Comparison of ENCODE assay signal across 9 mouse cellular contexts in the genomic region with DNA sequence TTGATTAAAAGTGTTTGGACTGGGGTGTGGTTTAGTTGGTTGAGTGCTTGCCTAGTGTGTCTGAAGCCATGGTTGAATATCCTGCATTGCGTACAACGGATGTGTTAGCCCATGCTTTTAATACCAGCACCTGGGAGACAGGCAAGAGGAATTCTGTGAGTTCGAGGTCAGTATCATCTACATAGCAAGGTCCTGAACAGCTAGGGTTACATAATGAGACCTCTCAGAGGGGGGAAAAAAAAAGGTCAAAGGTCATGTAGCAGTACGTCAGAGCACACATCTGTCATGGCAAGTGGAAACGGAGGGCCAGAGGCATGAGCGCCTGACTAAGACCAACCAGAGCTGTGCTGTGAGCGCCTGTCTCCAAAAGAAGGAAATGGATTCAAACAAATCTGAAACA. TPM values are rescaled to one million over a fixed set of nuclear protein-coding genes. Genes with fewer than 3 reads are reported as not detected.
DNase-seq lines count a peak whose midpoint lies in the region; ATAC-seq and TF ChIP-seq lines count a peak whose summit lies in the region.
"Had no signal": no experiment of that assay in that cellular context is flagged by ENCODE, and none has a peak within 500 bp of the region (broad histone marks: within the 10 kb centered on the region; RNA-seq: fewer than 3 reads in every experiment).

No protein-coding gene starts in this region.

- 37% methylated on average over 7 of the region's 7 CpGs for WGBS in lung, embryonic 16.5 days
- WGBS in lung, adult 2 months = 37% methylated on average over 7 of the region's 7 CpGs
- WGBS in forebrain, embryonic 14.5 days = 54% methylated on average over 7 of the region's 7 CpGs
- 70% methylated on average over 7 of the region's 7 CpGs for WGBS in liver, embryonic 13.5 days (ENCODE audit: insufficient replicate concordance)
- 28% methylated on average over 7 of the region's 7 CpGs for WGBS in stomach, postnatal 0 days

- TF ChIP-seq POLR2A in lung, adult 2 months (IDR thresholded peaks at IDR 0.05; ENCODE audit: borderline replicate concordance, extremely low read depth, low read depth, low read length) = no peak

- TF ChIP-seq CTCF in lung, adult 2 months (IDR thresholded peaks at IDR 0.05; ENCODE audit: insufficient read depth, low read length) = no peak
- TF ChIP-seq CTCF in stomach, postnatal 0 days (IDR thresholded peaks at IDR 0.05; ENCODE audit: low read depth) = no peak

- H3K4me1 ChIP-seq in lung, embryonic 16.5 days (replicated peaks; ENCODE audit: control insufficient read depth, insufficient read depth, low read length) = peaks cover 47% of the 10 kb centered on the region
- H3K4me1 ChIP-seq in lung, adult 2 months (ENCODE audit: control insufficient read depth, insufficient read depth, low read length) = peaks cover 20% of the 10 kb centered on the region
- H3K4me1 ChIP-seq in forebrain, embryonic 14.5 days (ENCODE audit: control insufficient read depth, insufficient read depth, low read length) = peaks cover 23% of the 10 kb centered on the region
- H3K4me1 ChIP-seq in liver, embryonic 13.5 days (replicated peaks) = peaks cover 62% of the 10 kb centered on the region
- H3K4me1 ChIP-seq in stomach, postnatal 0 days (replicated peaks; ENCODE audit: control insufficient read depth, insufficient read depth) = 0 out of 2 replicates have a peak, but pooled peaks cover 4% of the 10 kb centered on the region

- no peak for ATAC-seq in lung, embryonic 16.5 days (ENCODE audit: low read depth)
- no peak for ATAC-seq in forebrain, embryonic 14.5 days
- no peak for ATAC-seq in liver, embryonic 13.5 days (ENCODE audit: low read depth)
- ATAC-seq in stomach, postnatal 0 days (ENCODE audit: low FRiP score, low TSS enrichment) = no peak
- no peak for ATAC-seq in CD4-positive, CD25-positive, alpha-beta regulatory T cell, adult 4 months

- no peaks in the 10 kb centered on the region for H3K27me3 ChIP-seq in lung, embryonic 16.5 days (ENCODE audit: control insufficient read depth, insufficient read depth, low read depth, low read length)
- H3K27me3 ChIP-seq in forebrain, embryonic 14.5 days (replicated peaks; ENCODE audit: control insufficient read depth, insufficient read depth, low read length) = no peaks in the 10 kb centered on the region
- H3K27me3 ChIP-seq in liver, embryonic 13.5 days = no peaks in the 10 kb centered on the region
- H3K27me3 ChIP-seq in stomach, postnatal 0 days (ENCODE audit: control insufficient read depth, insufficient read depth, low read length) = no peaks in the 10 kb centered on the region

- H3K9me3 ChIP-seq in lung, embryonic 16.5 days (ENCODE audit: control insufficient read depth, low read length) = no peaks in the 10 kb centered on the region
- no peaks in the 10 kb centered on the region for H3K9me3 ChIP-seq in forebrain, embryonic 14.5 days (replicated peaks; ENCODE audit: control insufficient read depth, low read length)
- no peaks in the 10 kb centered on the region for H3K9me3 ChIP-seq in liver, embryonic 13.5 days (replicated peaks)
- no peaks in the 10 kb centered on the region for H3K9me3 ChIP-seq in stomach, postnatal 0 days (ENCODE audit: control insufficient read depth, low read length)

- H3K36me3 ChIP-seq in lung, embryonic 16.5 days (ENCODE audit: control insufficient read depth, insufficient read depth, low read length) = peaks cover 27% of the 10 kb centered on the region
- peaks cover 49% of the 10 kb centered on the region for H3K36me3 ChIP-seq in forebrain, embryonic 14.5 days (ENCODE audit: control insufficient read depth, insufficient read depth, low read length)
- peaks cover 61% of the 10 kb centered on the region for H3K36me3 ChIP-seq in liver, embryonic 13.5 days
- peaks cover 2% of the 10 kb centered on the region for H3K36me3 ChIP-seq in stomach, postnatal 0 days (ENCODE audit: control insufficient read depth, insufficient read depth, low read length)

- H3K4me2 ChIP-seq in lung, embryonic 16.5 days (ENCODE audit: low read depth, low read length) = peak overlapping the region; percentile 77
- peak overlapping the region; percentile 88 for H3K4me2 ChIP-seq in forebrain, embryonic 14.5 days (ENCODE audit: low read length)
- peak overlapping the region; percentile 91 for H3K4me2 ChIP-seq in liver, embryonic 13.5 days
- H3K4me2 ChIP-seq in stomach, postnatal 0 days (replicated peaks; ENCODE audit: low read depth) = peak overlapping the region; percentile 48

- H3K27ac ChIP-seq in lung, embryonic 16.5 days (ENCODE audit: low read length) = no peak overlapping the region
- H3K27ac ChIP-seq in forebrain, embryonic 14.5 days (ENCODE audit: low read depth, low read length) = peak overlapping the region; percentile 99
- H3K27ac ChIP-seq in liver, embryonic 13.5 days = peak overlapping the region; percentile 50
- 0 out of 2 replicates have a peak overlapping the region, but pooled peaks have one; percentile 24 for H3K27ac ChIP-seq in stomach, postnatal 0 days (replicated peaks)

- H3K9ac ChIP-seq in lung, embryonic 16.5 days (ENCODE audit: low read length) = no peak overlapping the region
- peak overlapping the region; percentile 99; the same call in 1 of the 2 replicates for H3K9ac ChIP-seq in forebrain, embryonic 14.5 days (ENCODE audit: low read length)
- 0 out of 2 replicates have a peak overlapping the region, but pooled peaks have one; percentile 0 for H3K9ac ChIP-seq in liver, embryonic 13.5 days
- no peak overlapping the region for H3K9ac ChIP-seq in stomach, postnatal 0 days (ENCODE audit: low read length)

- DNase-seq in lung, adult 2 months = no peak
- no peak for DNase-seq in forebrain, embryonic 14.5 days (ENCODE audit: low spot score)
- DNase-seq in liver, embryonic 13.5 days = no peak
- DNase-seq in stomach, postnatal 0 days (ENCODE audit: low spot score) = no peak
- DNase-seq in testis, postnatal 14 days (ENCODE audit: low spot score) = no peak
- DNase-seq in adrenal gland, postnatal 14 days = no peak
- DNase-seq: kidney, postnatal 10 days had no signal

- TF ChIP-seq EP300 in stomach, postnatal 0 days (optimal IDR thresholded peaks at IDR 0.05) = no peak

- peak overlapping the region; percentile 93; the same call in 1 of the 2 replicates for H3K4me3 ChIP-seq in lung, embryonic 16.5 days (ENCODE audit: low read length)
- no peak overlapping the region for H3K4me3 ChIP-seq in lung, adult 2 months (replicated peaks; ENCODE audit: extremely low read depth, low read depth, low read length)
- peak overlapping the region; percentile 97 for H3K4me3 ChIP-seq in forebrain, embryonic 14.5 days (ENCODE audit: low read depth, low read length)
- H3K4me3 ChIP-seq in liver, embryonic 13.5 days (replicated peaks) = peak overlapping the region; percentile 91; the same call in 1 of the 2 replicates
- H3K4me3 ChIP-seq in stomach, postnatal 0 days (ENCODE audit: low read depth, low read length) = no peak overlapping the region

RNA-seq across cellular contexts. Expression of a gene that starts 3.4 kb away (rescaled TPM):
- polyA plus RNA-seq in lung, embryonic 16.5 days (2015; fragmentation: Nextera tagmentation; extraction: Ambion mirVana) = 644 and 678 TPM in 2 replicates
- 98.5 and 165 TPM in 2 replicates for polyA plus RNA-seq in lung, adult 2 months (2012; rRNA removed)
- 437 and 459 TPM in 2 replicates for polyA plus RNA-seq in forebrain, embryonic 14.5 days (2014; fragmentation: Nextera tagmentation; extraction: Ambion mirVana)
- 114 and 134 TPM in 2 replicates for polyA plus RNA-seq in liver, embryonic 13.5 days (2015; fragmentation: Nextera tagmentation; extraction: Ambion mirVana)
- polyA plus RNA-seq in stomach, postnatal 0 days (2015; fragmentation: Nextera tagmentation; extraction: Ambion mirVana) = 175 and 195 TPM in 2 replicates
- 1 to 10 TPM; 4.5 to 4.7 TPM for polyA plus RNA-seq in CD4-positive, CD25-positive, alpha-beta regulatory T cell, adult 4 months (2017; shearing (Covaris generic))
- total RNA-seq in adrenal gland, postnatal 14 days (2021) = 490 and 493 TPM in 2 replicates

Comparison
In these comparisons a context has a peak if more than half of its experiments do, and no peak if none do; other contexts are left out.
1. H3K4me3 ChIP-seq: peak in lung, embryonic 16.5 days (single experiment), forebrain, embryonic 14.5 days (single experiment) and liver, embryonic 13.5 days (single experiment); none in lung, adult 2 months (single experiment) and stomach, postnatal 0 days (single experiment).
2. H3K9ac ChIP-seq: peak in forebrain, embryonic 14.5 days (single experiment) and liver, embryonic 13.5 days (single experiment); none in lung, embryonic 16.5 days (single experiment) and stomach, postnatal 0 days (single experiment).
3. RNA of a gene that starts 3.4 kb away (polyA plus RNA-seq): 644 to 678 TPM in lung, embryonic 16.5 days, 437 to 459 TPM in forebrain, embryonic 14.5 days, 175 to 195 TPM in stomach, postnatal 0 days, 98.5 to 165 TPM in lung, adult 2 months and 114 to 134 TPM in liver, embryonic 13.5 days; 4.5 to 4.7 TPM in CD4-positive, CD25-positive, alpha-beta regulatory T cell, adult 4 months; every median in the first group is over 10 times any median in the second.
4. Peak in every context shown above with its lines, with median percentiles within 50 percentile points of each other: H3K4me2 ChIP-seq.